Mouse (Mus musculus): ENCODE data around the gene Nme7.

Nme7 gene

GRCm38 (mm10) chr1:164383621-164384020, 79.7 kb downstream of the Nme7 start:
- DNase-seq (ENCODE audit: low spot score in 2 of 2): no peak

GRCm38 (mm10) chr1:164384354-164384753, 80.4 kb downstream of the Nme7 start:
- DNase-seq (ENCODE audit: low spot score in 2 of 2): no peak

GRCm38 (mm10) chr1:164384972-164385371, 81.1 kb downstream of the Nme7 start:
- no peak for DNase-seq (ENCODE audit: low spot score in 2 of 2)

GRCm38 (mm10) chr1:164389743-164390142, 85.8 kb downstream of the Nme7 start:
- no peak for DNase-seq (ENCODE audit: low spot score in 2 of 2)

GRCm38 (mm10) chr1:164392176-164392575, 88.3 kb downstream of the Nme7 start:
- DNase-seq (ENCODE audit: low spot score in 2 of 2): no peak

GRCm38 (mm10) chr1:164395131-164395780, 91.3 kb downstream of the Nme7 start:
- DNase-seq (ENCODE audit: low spot score in 2 of 2): peak in 1 of 2 experiments; percentile 11

- DNase-seq (ENCODE audit: low spot score in 2 of 2): no peak
Measured at GRCm38 (mm10) chr1:164397672-164398071, 93.8 kb downstream of the Nme7 start.

- no peak for DNase-seq (ENCODE audit: low spot score in 2 of 2)
Measured at GRCm38 (mm10) chr1:164399578-164399977, 95.7 kb downstream of the Nme7 start.

- no peak for DNase-seq (ENCODE audit: low spot score in 2 of 2)
Measured at GRCm38 (mm10) chr1:164405385-164405802, 101.5 kb downstream of the Nme7 start.

- DNase-seq (ENCODE audit: low spot score in 2 of 2): no peak
Measured at GRCm38 (mm10) chr1:164406506-164406905, 102.6 kb downstream of the Nme7 start.

GRCm38 (mm10) chr1:164408655-164409054, 104.7 kb downstream of the Nme7 start:
- no peak for DNase-seq (ENCODE audit: low spot score in 2 of 2)

GRCm38 (mm10) chr1:164411306-164411705, 107.4 kb downstream of the Nme7 start:
- no peak for DNase-seq (ENCODE audit: low spot score in 2 of 2)

- no peak for DNase-seq (ENCODE audit: low spot score in 2 of 2)
Measured at GRCm38 (mm10) chr1:164412906-164413305, 109.0 kb downstream of the Nme7 start.

GRCm38 (mm10) chr1:164413608-164414007, 109.7 kb downstream of the Nme7 start:
- DNase-seq (ENCODE audit: low spot score in 2 of 2): no peak

- no peak for DNase-seq (ENCODE audit: low spot score in 2 of 2)
Measured at GRCm38 (mm10) chr1:164415347-164415751, 111.4 kb downstream of the Nme7 start.

GRCm38 (mm10) chr1:164416692-164417394, 112.9 kb downstream of the Nme7 start:
- DNase-seq (ENCODE audit: low spot score in 2 of 2): no peak

- no peak for DNase-seq (ENCODE audit: low spot score in 2 of 2)
Measured at GRCm38 (mm10) chr1:164417604-164418003, 113.7 kb downstream of the Nme7 start.

GRCm38 (mm10) chr1:164418320-164418719, 114.4 kb downstream of the Nme7 start:
- no peak for DNase-seq (ENCODE audit: low spot score in 2 of 2)

- DNase-seq (ENCODE audit: low spot score in 2 of 2): no peak
Measured at GRCm38 (mm10) chr1:164419401-164419800, 115.5 kb downstream of the Nme7 start.

GRCm38 (mm10) chr1:164420623-164421354, 116.9 kb downstream of the Nme7 start:
- DNase-seq (ENCODE audit: low spot score in 2 of 2): no peak

- DNase-seq (ENCODE audit: low spot score in 2 of 2): no peak
Measured at GRCm38 (mm10) chr1:164426227-164426626, 122.3 kb downstream of the Nme7 start.

GRCm38 (mm10) chr1:164427777-164428176, 123.9 kb downstream of the Nme7 start:
- DNase-seq (ENCODE audit: low spot score in 2 of 2): no peak

- DNase-seq (ENCODE audit: low spot score in 2 of 2): no peak
Measured at GRCm38 (mm10) chr1:164428644-164429043, 124.7 kb downstream of the Nme7 start.

Measured in frontal cortex, postnatal 25 days (tissue).